Mouse (Mus musculus) liver, adult 2 months (tissue): ENCODE results near the gene Stk26. TPM values are rescaled to one million over a fixed set of nuclear protein-coding genes. Genes with fewer than 3 reads are reported as not detected.

Experiments
- DNase-seq: peaks from one replicate; pipeline ENCODE4 v3.0.0-alpha.2; 2011; ENCODE audit warnings: low read depth, low spot score; ENCODE audit errors: extremely low read depth
- H3K27ac ChIP-seq: fragments of 200-500 bp; replicated peaks from 2 replicates; pipeline ENCODE4 v1.5.1; 2012; ENCODE audit warnings: low read depth, mild to moderate bottlenecking, control low read depth, inconsistent platforms, low read length; ENCODE audit not compliant: insufficient read depth
- H3K27me3 ChIP-seq: fragments of 200-500 bp; 2 replicates; pipeline ENCODE4 v1.6.1; 2012; ENCODE audit warnings: mild to moderate bottlenecking, moderate library complexity, low read length, inconsistent platforms; ENCODE audit not compliant: control insufficient read depth, insufficient read depth
- H3K36me3 ChIP-seq: fragments of 200-500 bp; 2 replicates; pipeline ENCODE4 v1.6.1; 2012; ENCODE audit warnings: low read length, inconsistent platforms; ENCODE audit not compliant: control insufficient read depth, insufficient read depth
- H3K4me1 ChIP-seq: fragments of 200-500 bp; 2 replicates; pipeline ENCODE4 v1.6.1; 2011; ENCODE audit warnings: low read length; ENCODE audit not compliant: control insufficient read depth, insufficient read depth
- H3K4me3 ChIP-seq: fragments of 200-500 bp; 2 replicates; pipeline ENCODE4 v1.5.1; 2011; ENCODE audit warnings: low read depth, mild to moderate bottlenecking, control low read depth, low read length, moderate library complexity; ENCODE audit not compliant: insufficient read depth
- H3K79me2 ChIP-seq: fragments of 200-500 bp; 2 replicates; pipeline ENCODE4 v1.6.1; 2012; ENCODE audit warnings: inconsistent platforms, mild to moderate bottlenecking, low read length, moderate library complexity; ENCODE audit not compliant: control insufficient read depth, insufficient read depth
- H3K9ac ChIP-seq: fragments of 200-500 bp; 2 replicates; pipeline ENCODE4 v1.6.1; 2012; ENCODE audit warnings: low read depth, mild to moderate bottlenecking, control low read depth, inconsistent platforms, low read length
- CTCF ChIP-seq: fragments of 200-500 bp; IDR thresholded peaks from 2 replicates; pipeline ENCODE4 v1.5.1; 2011; ENCODE audit warnings: low read depth, low read length, control low read depth
- POLR2A ChIP-seq: fragments of 200-500 bp; IDR thresholded peaks from 2 replicates; pipeline ENCODE4 v1.6.1; 2011; ENCODE audit warnings: low read length, control low read depth; ENCODE audit not compliant: insufficient read depth; ENCODE audit errors: extremely low read depth
- WGBS: fragments of 180-500 bp; shearing (Covaris S2); methylation state at CpG from one replicate; pipeline ENCODE4 v1.1.7; 2018; 5-methylcytosine and 5-hydroxymethylcytosine counted together
- polyA plus RNA-seq: library from polyadenylated mRNA; depleted of rRNA; stranded (reverse); fragments of >200 nt; gene quantifications from 2 replicates; pipeline ENCODE4 v1.2.3, GENCODE M21; 2012
- total RNA-seq: library from RNA; depleted of rRNA; stranded (reverse); fragments of >200 nt; gene quantifications from 2 replicates; pipeline ENCODE4 v1.2.3, GENCODE M21; 2014

The Stk26 gene
- total and polyA plus RNA-seq, 2 experiments: 0.15 to 0.28 TPM

- WGBS: 81% methylated on average over 5 of the region's 5 CpGs
These were observed 69.1 kb downstream of the Stk26 start for GRCm38 (mm10) chrX:50909915-50910314.

GRCm38 (mm10) chrX:50917389-50917788 lies 76.5 kb downstream of the Stk26 start:
- Histone ChIP-seq H3K27ac (no peak overlapping the region), H3K27me3 (no peaks in the 10 kb centered on the region), H3K9ac (no peak overlapping the region), H3K36me3 (no peaks in the 10 kb centered on the region), H3K4me1 (no peaks in the 10 kb centered on the region), H3K4me3 (no peak overlapping the region), H3K79me2 (no peaks in the 10 kb centered on the region)
- WGBS: 56% methylated on average over 3 of the region's 3 CpGs
- no peak for DNase-seq
- TF ChIP-seq POLR2A: no peak

More at GRCm38 (mm10) chrX:50909915-50910314, 69.1 kb downstream of the Stk26 start:
- no peak for TF ChIP-seq POLR2A
- no peak for TF ChIP-seq CTCF
- no peak overlapping the region for H3K27ac ChIP-seq
- H3K9ac ChIP-seq: no peak overlapping the region
- no peaks in the 10 kb centered on the region for H3K4me1 ChIP-seq
- no peaks in the 10 kb centered on the region for H3K27me3 ChIP-seq
- H3K4me3 ChIP-seq: no peak overlapping the region
- H3K36me3 ChIP-seq: no peaks in the 10 kb centered on the region
- no peaks in the 10 kb centered on the region for H3K79me2 ChIP-seq
- DNase-seq: no peak

- TF ChIP-seq POLR2A (no peak), CTCF (no peak)
These were observed 77.9 kb downstream of the Stk26 start for GRCm38 (mm10) chrX:50918754-50919153.

GRCm38 (mm10) chrX:50924629-50925364 lies 84.0 kb downstream of the Stk26 start:
- WGBS: 20% methylated on average over 17 of the region's 18 CpGs
- TF ChIP-seq CTCF (no peak), POLR2A (no peak)
- Histone ChIP-seq H3K4me3 (no peak overlapping the region), H3K9ac (no peak overlapping the region), H3K79me2 (no peaks in the 10 kb centered on the region), H3K4me1 (no peaks in the 10 kb centered on the region), H3K27ac (no peak overlapping the region), H3K27me3 (no peaks in the 10 kb centered on the region), H3K36me3 (no peaks in the 10 kb centered on the region)
- DNase-seq: peak; percentile 27

More at GRCm38 (mm10) chrX:50918754-50919153, 77.9 kb downstream of the Stk26 start:
- H3K36me3 ChIP-seq: no peaks in the 10 kb centered on the region
- 29% methylated on average over 3 of the region's 3 CpGs for WGBS
- no peaks in the 10 kb centered on the region for H3K4me1 ChIP-seq
- H3K9ac ChIP-seq: no peak overlapping the region
- DNase-seq: no peak
- no peaks in the 10 kb centered on the region for H3K27me3 ChIP-seq
- no peaks in the 10 kb centered on the region for H3K79me2 ChIP-seq
- H3K4me3 ChIP-seq: no peak overlapping the region
- H3K27ac ChIP-seq: no peak overlapping the region

- no peaks in the 10 kb centered on the region for H3K79me2 ChIP-seq
- TF ChIP-seq CTCF (no peak), POLR2A (no peak)
- no peaks in the 10 kb centered on the region for H3K36me3 ChIP-seq
- H3K4me1 ChIP-seq: no peaks in the 10 kb centered on the region
- H3K9ac ChIP-seq: no peak overlapping the region
- H3K4me3 ChIP-seq: no peak overlapping the region
- 73% methylated on average over 10 of the region's 10 CpGs for WGBS
- no peak for DNase-seq
- no peak overlapping the region for H3K27ac ChIP-seq
- no peaks in the 10 kb centered on the region for H3K27me3 ChIP-seq
These were observed 86.2 kb downstream of the Stk26 start for GRCm38 (mm10) chrX:50926893-50927545.

- DNase-seq: no peak
- Histone ChIP-seq H3K79me2 (no peaks in the 10 kb centered on the region), H3K36me3 (no peaks in the 10 kb centered on the region), H3K9ac (no peak overlapping the region), H3K4me3 (no peak overlapping the region), H3K27ac (no peak overlapping the region), H3K27me3 (no peaks in the 10 kb centered on the region), H3K4me1 (no peaks in the 10 kb centered on the region)
- WGBS: 57% methylated on average over 3 of the region's 3 CpGs
- TF ChIP-seq POLR2A (no peak), CTCF (no peak)
These were observed 89.5 kb downstream of the Stk26 start for GRCm38 (mm10) chrX:50930309-50930708.
